Mouse (Mus musculus) small intestine, adult 2 months (tissue): ENCODE data around the gene Fbxo24.

Experiments used
- CTCF ChIP-seq: fragments of 200-500 bp; IDR thresholded peaks from 2 replicates; pipeline ENCODE4 v1.5.1; 2012; ENCODE audit warnings: low read depth, mild to moderate bottlenecking, control low read depth, inconsistent platforms, low read length, moderate library complexity, mixed read lengths; ENCODE audit not compliant: insufficient replicate concordance, insufficient read length; ENCODE audit errors: extremely low read depth
- POLR2A ChIP-seq: fragments of 200-500 bp; IDR thresholded peaks from 2 replicates; pipeline ENCODE4 v1.6.1; 2012; ENCODE audit warnings: low read depth, mild to moderate bottlenecking, control low read depth, inconsistent platforms, low read length, moderate library complexity

DNA sequence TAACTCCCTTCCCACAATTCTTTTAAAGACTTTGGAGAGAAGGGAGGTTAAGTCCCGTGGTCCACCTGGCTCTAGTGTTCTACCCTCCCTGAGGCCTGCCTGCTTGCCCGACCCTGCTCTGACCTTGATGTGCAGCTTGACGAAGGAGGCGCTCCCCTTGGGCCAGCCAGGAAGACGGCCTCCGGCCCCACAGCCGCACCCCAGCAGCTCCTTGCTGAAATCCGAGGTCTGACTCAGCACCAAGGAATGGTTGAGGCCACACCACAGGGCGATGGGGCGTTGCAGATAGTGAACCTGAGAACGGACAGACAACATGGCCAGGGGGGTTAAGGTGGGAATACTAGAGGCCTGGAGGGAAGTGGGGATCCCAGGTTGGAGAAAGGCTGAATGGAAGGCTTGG, 15.3 kb downstream of the Fbxo24 start, which contains the start of gene Pcolce:
- TF ChIP-seq CTCF (no peak), POLR2A (no peak)
